Mouse (Mus musculus) embryonic facial prominence, embryonic 11.5 days (tissue): ENCODE data around the gene Tmem151b. TPM values are rescaled to one million over a fixed set of nuclear protein-coding genes. Genes with fewer than 3 reads are reported as not detected.

Source experiments
- ATAC-seq: fragments of 200-750 bp; cut with Nextera tagmentation; replicated peaks from 2 replicates; pipeline ENCODE4 v1.8.0; 2017; ENCODE audit warnings: low read depth; ENCODE audit not compliant: insufficient number of reproducible peaks, low FRiP score, low TSS enrichment
- DNase-seq: peaks from one replicate; pipeline ENCODE4 v3.0.0-alpha.2; 2015; ENCODE audit warnings: low spot score
- H3K27ac ChIP-seq: fragments of 300-500 bp; sonication (generic); replicated peaks from 2 replicates; pipeline ENCODE4 v1.5.1; 2014; ENCODE audit warnings: mild to moderate bottlenecking, low read depth, low read length, control low read depth
- H3K27me3 ChIP-seq: fragments of 300-500 bp; sonication (generic); 2 replicates; pipeline ENCODE4 v1.6.1; 2014; ENCODE audit warnings: mild to moderate bottlenecking, low read length, moderate library complexity, mixed read lengths; ENCODE audit not compliant: control insufficient read depth, insufficient read depth
- H3K36me3 ChIP-seq: fragments of 300-500 bp; sonication (generic); replicated peaks from 2 replicates; pipeline ENCODE4 v1.6.1; 2014; ENCODE audit warnings: low read depth, mild to moderate bottlenecking, low read length, moderate library complexity, mixed read lengths; ENCODE audit not compliant: control insufficient read depth, insufficient read depth
- H3K4me1 ChIP-seq: fragments of 300-500 bp; sonication (generic); 2 replicates; pipeline ENCODE4 v1.6.1; 2014; ENCODE audit warnings: low read length, mixed read lengths; ENCODE audit not compliant: control insufficient read depth, insufficient read depth
- H3K4me2 ChIP-seq: fragments of 300-500 bp; sonication (generic); 2 replicates; pipeline ENCODE4 v1.6.1; 2014; ENCODE audit warnings: low read depth, mild to moderate bottlenecking, control low read depth, low read length, moderate library complexity
- H3K4me3 ChIP-seq: fragments of 300-500 bp; sonication (generic); 2 replicates; pipeline ENCODE4 v1.5.1; 2014; ENCODE audit warnings: low read depth, low read length, control low read depth
- H3K9ac ChIP-seq: fragments of 300-500 bp; sonication (generic); replicated peaks from 2 replicates; pipeline ENCODE4 v1.6.1; 2014; ENCODE audit warnings: mild to moderate bottlenecking, control low read depth, low read length
- H3K9me3 ChIP-seq: fragments of 300-500 bp; sonication (generic); replicated peaks from 2 replicates; pipeline ENCODE4 v1.6.1; 2016; ENCODE audit warnings: mild to moderate bottlenecking, low read length, inconsistent platforms, mixed read lengths; ENCODE audit not compliant: control insufficient read depth
- WGBS: fragments of 180-500 bp; shearing (Covaris S2); extraction: QIAGEN DNeasy Blood & Tissue Kit; methylation state at CpG from one replicate; pipeline ENCODE4 v1.1.7; 2014; 5-methylcytosine and 5-hydroxymethylcytosine counted together
- polyA plus RNA-seq: library from polyadenylated mRNA; unstranded; fragments of >200 nt; fragmentation: Nextera tagmentation; extraction: Ambion mirVana; gene quantifications from 2 replicates; pipeline ENCODE4 v1.2.1, GENCODE M21; 2014

Gene Tmem151b
- polyA plus RNA-seq, 1 experiment from 2014 or later = 5.4 TPM

DNA sequence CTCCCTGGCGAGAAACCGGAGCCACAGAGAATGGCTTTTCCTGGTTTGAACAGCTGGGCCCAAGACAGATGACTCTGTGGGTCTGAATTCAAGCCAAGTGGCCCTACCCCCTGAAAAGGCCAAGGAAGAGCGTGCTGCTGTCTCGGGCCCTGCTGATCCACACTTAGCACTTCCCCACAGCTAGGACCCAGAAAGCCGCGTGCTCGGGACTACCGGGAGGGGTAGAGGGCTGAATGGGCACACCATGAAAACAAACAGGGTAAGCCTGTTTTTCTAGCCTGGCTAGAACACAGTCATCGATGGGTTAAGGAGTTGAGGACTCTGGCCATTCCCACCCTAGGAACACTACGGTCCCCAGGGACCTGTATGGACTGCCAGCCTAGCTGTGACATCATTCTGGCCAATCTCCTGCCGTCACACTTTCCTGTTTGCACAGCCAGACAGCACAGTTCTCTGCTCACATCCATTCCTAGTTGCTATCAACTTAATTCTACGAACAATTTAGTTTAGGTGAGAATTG, 31.5 kb upstream of the Tmem151b start:
- H3K36me3 ChIP-seq = no peaks in the 10 kb centered on the region
- no peaks in the 10 kb centered on the region for H3K4me1 ChIP-seq
- 37% methylated on average over 12 of the region's 12 CpGs for WGBS
- H3K27ac ChIP-seq = no peak overlapping the region; the same call in 1 of the 2 replicates
- H3K4me3 ChIP-seq = no peak overlapping the region
- H3K27me3 ChIP-seq = no peaks in the 10 kb centered on the region
- no peak overlapping the region for H3K4me2 ChIP-seq
- DNase-seq (no peak), ATAC-seq (no peak)
- H3K9me3 ChIP-seq = no peaks in the 10 kb centered on the region
- peak overlapping the region; percentile 32 for H3K9ac ChIP-seq

DNA sequence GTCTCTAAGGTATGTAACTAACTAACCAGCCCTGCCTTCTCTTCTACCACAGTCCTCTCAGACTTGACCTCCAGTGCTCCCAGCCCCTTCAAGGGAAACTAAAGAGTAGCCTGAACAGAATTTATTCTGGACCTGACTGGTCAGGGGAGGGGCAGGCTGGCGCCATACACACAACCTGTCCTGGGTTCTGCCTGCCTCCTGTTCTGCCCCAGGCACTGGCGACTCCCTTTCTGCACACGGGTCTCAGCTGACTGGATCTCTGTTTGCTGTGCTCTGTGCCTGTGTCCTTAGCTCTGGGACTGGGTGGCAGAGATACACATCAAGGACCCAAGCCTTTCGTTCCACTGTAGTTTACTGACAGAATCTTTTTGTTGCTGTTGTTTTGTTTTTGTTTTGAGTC, 30.1 kb upstream of the Tmem151b start:
- 82% methylated on average over 4 of the region's 4 CpGs for WGBS

DNA sequence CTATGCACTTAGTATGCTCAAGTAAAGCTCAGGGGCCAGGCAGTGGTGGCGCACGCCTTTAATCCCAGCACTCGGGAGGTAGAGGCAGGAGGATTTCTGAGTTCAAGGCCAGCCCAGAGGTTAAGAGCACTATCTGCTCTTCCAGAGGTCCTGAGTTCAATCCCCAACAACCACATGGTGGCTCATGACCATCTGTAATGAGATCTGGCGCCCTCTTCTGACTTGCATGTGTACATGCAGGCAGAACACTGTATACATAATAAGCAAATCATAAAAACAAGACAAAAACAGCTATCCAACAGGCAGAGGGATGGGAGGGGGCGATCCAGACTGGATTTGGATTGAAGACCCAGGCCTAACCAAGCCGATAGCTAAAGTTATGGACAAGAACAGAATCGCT, 29.4 kb upstream of the Tmem151b start:
- H3K4me1 ChIP-seq = no peaks in the 10 kb centered on the region; the same call in 1 of the 2 replicates
- no peaks in the 10 kb centered on the region for H3K27me3 ChIP-seq
- no peak overlapping the region for H3K27ac ChIP-seq
- no peak overlapping the region for H3K9ac ChIP-seq
- no peaks in the 10 kb centered on the region for H3K36me3 ChIP-seq
- no peak overlapping the region for H3K4me3 ChIP-seq
- 72% methylated on average over 7 of the region's 7 CpGs for WGBS
- no peaks in the 10 kb centered on the region for H3K9me3 ChIP-seq
- no peak overlapping the region for H3K4me2 ChIP-seq
- ATAC-seq (no peak), DNase-seq (no peak)

More for the DNA sequence above, 30.1 kb upstream of the Tmem151b start:
- H3K9ac ChIP-seq = no peak overlapping the region
- no peaks in the 10 kb centered on the region for H3K27me3 ChIP-seq
- no peak overlapping the region for H3K4me3 ChIP-seq
- H3K36me3 ChIP-seq = no peaks in the 10 kb centered on the region
- ATAC-seq = no peak
- no peak overlapping the region for H3K27ac ChIP-seq
- no peaks in the 10 kb centered on the region for H3K9me3 ChIP-seq
- DNase-seq = no peak
- no peak overlapping the region for H3K4me2 ChIP-seq
- no peaks in the 10 kb centered on the region; the same call in 1 of the 2 replicates for H3K4me1 ChIP-seq

DNA sequence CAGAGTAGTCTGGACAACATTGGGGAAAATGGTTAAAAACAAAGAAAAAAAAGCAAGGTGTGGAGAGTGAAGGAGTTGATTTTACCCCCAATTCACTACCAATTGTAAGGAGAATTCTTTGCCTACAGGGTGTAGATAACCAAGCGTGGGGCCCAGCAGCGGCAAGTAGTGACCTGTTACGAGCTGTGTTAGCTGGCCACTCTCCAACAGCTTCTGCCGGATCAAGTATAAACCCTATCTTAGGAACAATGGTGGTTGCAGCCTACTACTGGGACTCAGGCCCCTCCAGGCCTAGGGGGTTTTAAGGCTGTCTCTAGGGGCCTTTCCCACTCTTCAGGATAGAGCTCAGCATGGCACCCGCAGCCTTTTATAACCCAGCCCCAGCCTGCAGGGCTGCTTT, 28.8 kb upstream of the Tmem151b start:
- H3K36me3 ChIP-seq = no peaks in the 10 kb centered on the region
- H3K4me3 ChIP-seq = no peak overlapping the region
- ATAC-seq (no peak), DNase-seq (no peak)
- no peaks in the 10 kb centered on the region; the same call in 1 of the 2 replicates for H3K4me1 ChIP-seq
- WGBS = 70% methylated on average over 5 of the region's 5 CpGs
- H3K4me2 ChIP-seq = no peak overlapping the region
- H3K9ac ChIP-seq = no peak overlapping the region
- no peaks in the 10 kb centered on the region for H3K9me3 ChIP-seq
- H3K27ac ChIP-seq = no peak overlapping the region
- no peaks in the 10 kb centered on the region for H3K27me3 ChIP-seq

- peaks cover 10% of the 10 kb centered on the region for H3K36me3 ChIP-seq
- no peak overlapping the region for H3K4me2 ChIP-seq
- ATAC-seq (no peak), DNase-seq (no peak)
- H3K9ac ChIP-seq = no peak overlapping the region
- H3K9me3 ChIP-seq = no peaks in the 10 kb centered on the region
- no peaks in the 10 kb centered on the region for H3K27me3 ChIP-seq
- 86% methylated on average over 8 of the region's 8 CpGs for WGBS
- no peaks in the 10 kb centered on the region; the same call in 1 of the 2 replicates for H3K4me1 ChIP-seq
- no peak overlapping the region for H3K4me3 ChIP-seq
- no peak overlapping the region for H3K27ac ChIP-seq
Observed at GRCm38 (mm10) chr17:45575123-45575897, 25.8 kb upstream of the Tmem151b start.

DNA sequence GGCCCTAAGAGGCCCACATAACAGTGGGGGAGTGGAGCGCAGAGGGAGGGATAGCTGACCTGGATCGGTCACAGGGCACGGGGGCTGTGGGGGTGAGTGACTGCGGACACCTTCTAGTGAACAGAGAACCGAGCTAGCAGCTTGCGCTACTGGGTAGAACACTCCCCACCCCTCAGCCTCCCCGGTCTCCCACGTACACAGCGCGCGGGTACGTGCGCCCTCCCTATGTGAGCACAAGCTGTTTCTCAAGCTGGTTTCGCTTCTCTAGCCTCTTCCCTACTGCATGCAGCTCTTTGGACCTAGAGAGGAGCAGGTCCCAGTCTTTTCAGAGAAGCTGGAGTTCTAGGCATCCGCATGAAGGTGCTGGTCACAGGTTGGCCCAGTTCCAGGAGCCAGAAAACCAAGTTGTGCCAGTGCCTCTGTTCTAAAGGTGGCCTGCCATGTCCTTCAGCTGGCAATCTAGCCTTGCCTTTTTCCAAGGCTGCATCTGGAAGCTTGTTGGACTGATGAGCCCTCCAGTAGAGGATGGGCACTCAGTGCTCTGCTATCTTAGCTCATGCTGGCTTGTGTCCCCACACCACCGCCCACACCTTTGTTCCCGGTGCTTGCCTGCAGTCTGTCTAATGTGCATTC, 24.8 kb upstream of the Tmem151b start:
- Histone ChIP-seq H3K9me3 (no peaks in the 10 kb centered on the region), H3K4me3 (peak overlapping the region; percentile 100), H3K36me3 (peaks cover 19% of the 10 kb centered on the region), H3K27ac (peak overlapping the region; percentile 76), H3K4me2 (peak overlapping the region; percentile 83), H3K9ac (peak overlapping the region; percentile 98), H3K27me3 (no peaks in the 10 kb centered on the region), H3K4me1 (no peaks in the 10 kb centered on the region; the same call in 1 of the 2 replicates)
- 4% methylated on average over 17 of the region's 17 CpGs for WGBS
- ATAC-seq = peak; percentile 24
- DNase-seq = peak; percentile 56

DNA sequence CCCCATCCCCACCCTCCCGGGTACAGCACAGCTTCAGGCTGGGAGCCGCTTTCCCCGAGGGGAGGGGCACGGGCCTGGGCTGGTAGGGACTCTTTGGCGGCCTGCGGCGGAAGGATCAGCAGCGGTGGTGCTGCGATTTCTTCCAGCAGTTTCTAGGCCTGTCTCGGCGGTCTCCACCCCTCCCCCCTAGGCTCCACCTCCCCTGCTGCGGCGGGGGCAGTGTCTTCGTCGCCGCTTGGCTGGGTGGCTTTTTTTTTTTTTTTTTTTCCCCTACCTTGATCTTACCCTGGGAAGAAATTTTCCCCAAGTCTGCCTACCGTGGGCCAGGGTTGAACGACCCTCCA, 24.3 kb upstream of the Tmem151b start:
- Histone ChIP-seq H3K27ac (peak overlapping the region; percentile 94), H3K9ac (peak overlapping the region; percentile 98), H3K4me2 (peak overlapping the region; percentile 83), H3K4me1 (no peaks in the 10 kb centered on the region; the same call in none of the 2 replicates), H3K27me3 (no peaks in the 10 kb centered on the region), H3K36me3 (peaks cover 24% of the 10 kb centered on the region), H3K4me3 (peak overlapping the region; percentile 100), H3K9me3 (no peaks in the 10 kb centered on the region)
- ATAC-seq (peak; percentile 64), DNase-seq (peak; percentile 96)
- under 1% methylated on average over 18 of the region's 18 CpGs for WGBS
